In the genomic region with DNA sequence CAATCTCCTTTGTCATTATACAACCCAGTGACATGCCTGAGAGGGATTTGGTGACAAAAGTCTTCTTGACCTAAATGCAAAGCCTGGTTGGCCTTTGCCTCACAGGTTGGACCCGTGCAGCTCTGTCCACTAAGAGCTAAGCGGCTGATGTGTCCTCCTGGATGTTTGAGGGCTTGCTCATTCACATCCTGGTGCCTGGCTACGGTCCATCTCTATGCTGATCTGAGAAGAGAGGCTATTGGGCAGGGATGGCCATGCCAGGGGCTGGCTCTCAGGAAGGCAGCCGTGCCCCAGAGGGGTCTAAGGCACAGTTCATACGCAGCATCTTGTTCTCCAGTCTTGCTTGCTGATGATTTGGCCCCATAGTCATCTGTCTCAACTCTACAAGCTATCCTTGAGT, we compare ENCODE assay signal across 15 mouse cellular contexts.
"Had no signal": no experiment of that assay in that cellular context is flagged by ENCODE, and none has a peak within 500 bp of the region (broad histone marks: within the 10 kb centered on the region; RNA-seq: fewer than 3 reads in every experiment).

No protein-coding gene starts in this region.

- H3K36me3 ChIP-seq: neural tube, embryonic 15.5 days; stomach, embryonic 15.5 days had no signal

- H3K27me3 ChIP-seq: neural tube, embryonic 15.5 days; stomach, embryonic 15.5 days had no signal

- H3K4me1 ChIP-seq: neural tube, embryonic 15.5 days had no signal

- H3K27ac ChIP-seq: neural tube, embryonic 15.5 days; stomach, embryonic 15.5 days; stomach, postnatal 0 days had no signal

- H3K4me2 ChIP-seq: neural tube, embryonic 15.5 days; stomach, embryonic 15.5 days had no signal

- H3K9me3 ChIP-seq: neural tube, embryonic 15.5 days; stomach, embryonic 15.5 days had no signal

- H3K9ac ChIP-seq: neural tube, embryonic 15.5 days; stomach, embryonic 15.5 days had no signal

- H3K4me3 ChIP-seq: neural tube, embryonic 15.5 days; stomach, embryonic 15.5 days had no signal

- DNase-seq: retina, postnatal 1 day; right cerebral cortex, adult 18-20 months; right cerebral cortex, postnatal 14 days; right cerebral cortex, postnatal 25 days; right cerebral cortex, postnatal 4 days; spleen, adult 18-20 months; thymus, adult 18-20 months; thymus, adult 2 months; thymus, postnatal 14 days; thymus, postnatal 25 days; thymus, postnatal 36 days; thymus, postnatal 4 days had no signal
